Mouse (Mus musculus): ENCODE data around the gene Hspa1l.

DNA sequence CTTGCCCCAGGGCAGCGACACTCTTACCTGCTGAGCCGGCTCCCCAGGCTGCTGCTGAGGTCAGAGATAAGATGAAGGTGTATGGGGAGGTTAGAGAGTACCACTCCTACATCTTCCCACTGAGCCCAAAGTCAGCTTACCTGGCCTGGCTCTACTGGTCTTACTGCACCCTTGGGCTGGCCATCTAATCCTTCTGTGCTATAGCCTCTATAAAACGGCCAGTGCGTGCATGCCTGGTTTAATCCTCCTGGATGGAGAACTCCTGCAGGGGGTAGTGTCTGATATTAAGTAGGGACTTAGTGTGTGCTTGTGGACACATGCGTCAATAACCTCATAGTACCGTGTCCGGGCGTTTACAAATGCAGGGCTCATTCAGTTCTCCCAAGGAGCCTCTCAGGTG is 48.0 kb downstream of the Hspa1l start:
- TF ChIP-seq CTCF (IDR thresholded peaks at IDR 0.05; ENCODE audit: insufficient read depth, low read depth, low read length), result no peak
- no peak for TF ChIP-seq POLR2A (IDR thresholded peaks at IDR 0.05; ENCODE audit: insufficient read depth, low read depth, low read length)
